Mouse (Mus musculus): ENCODE measurements around the gene Rtcb. TPM values are rescaled to one million over a fixed set of nuclear protein-coding genes. Genes with fewer than 3 reads are reported as not detected.

Rtcb gene
- polyA plus RNA-seq, 1 experiment from 2014 or later = 61.2 TPM

GRCm38 (mm10) chr10:85927676-85928445, 29.8 kb downstream of the Rtcb start, which contains the start of gene Ascl4:
Gene Ascl4, plus strand, starts transcription at chr10:85927681.
- peak within 1 kb of the TSS; percentile 78 for H3K4me2 ChIP-seq (ENCODE audit: low read depth, low read length)
- no peak for ATAC-seq (ENCODE audit: low read depth)
- peaks cover 26% of the 10 kb centered on the region for H3K27me3 ChIP-seq (ENCODE audit: control insufficient read depth, insufficient read depth, low read depth, low read length)
- no peaks in the 10 kb centered on the region; the same call in none of the 2 replicates for H3K4me1 ChIP-seq (ENCODE audit: control insufficient read depth, low read depth, low read length)
- H3K9ac ChIP-seq (ENCODE audit: low read depth, low read length) = no peak within 1 kb of the TSS
- peak within 1 kb of the TSS; percentile 53 for H3K4me3 ChIP-seq (ENCODE audit: low read depth, low read length)
- 2% methylated on average over 23 of the region's 23 CpGs for WGBS (ENCODE audit: insufficient replicate concordance)
- no peaks in the 10 kb centered on the region for H3K36me3 ChIP-seq (ENCODE audit: control insufficient read depth, insufficient read depth)
- H3K9me3 ChIP-seq (replicated peaks; ENCODE audit: control insufficient read depth, low read length) = no peaks in the 10 kb centered on the region
- H3K27ac ChIP-seq (ENCODE audit: low read length) = no peak within 1 kb of the TSS

GRCm38 (mm10) chr10:85916498-85917309, 40.9 kb downstream of the Rtcb start, which contains the start of gene Prdm4:
Gene Prdm4, minus strand, starts transcription at chr10:85917142.
- H3K4me3 ChIP-seq (ENCODE audit: low read depth, low read length) = peak within 1 kb of the TSS; percentile 84
- H3K27ac ChIP-seq (ENCODE audit: low read length) = peak within 1 kb of the TSS; percentile 89
- no peaks in the 10 kb centered on the region for H3K9me3 ChIP-seq (replicated peaks; ENCODE audit: control insufficient read depth, low read length)
- H3K4me2 ChIP-seq (ENCODE audit: low read depth, low read length) = peak within 1 kb of the TSS; percentile 88
- H3K27me3 ChIP-seq (ENCODE audit: control insufficient read depth, insufficient read depth, low read depth, low read length) = peaks cover 2% of the 10 kb centered on the region; the same call in 1 of the 2 replicates
- ATAC-seq (ENCODE audit: low read depth) = peak; percentile 98
- peaks cover 2% of the 10 kb centered on the region; the same call in 1 of the 2 replicates for H3K36me3 ChIP-seq (ENCODE audit: control insufficient read depth, insufficient read depth)
- under 1% methylated on average over 90 of the region's 90 CpGs for whole genome bisulfite sequencing (ENCODE audit: insufficient replicate concordance)
- peak within 1 kb of the TSS; percentile 84 for H3K9ac ChIP-seq (ENCODE audit: low read depth, low read length)
- H3K4me1 ChIP-seq (ENCODE audit: control insufficient read depth, low read depth, low read length) = peaks cover 14% of the 10 kb centered on the region

Other genes starting within 250 kb of the Rtcb start
- 23.6 and 24.4 TPM in 2 replicates for gene Pwp1, start 128.3 kb downstream of the Rtcb start, polyA plus RNA-seq (2015; fragmentation: Nextera tagmentation; extraction: Ambion mirVana)
- gene Prdm4, start 40.7 kb downstream of the Rtcb start, polyA plus RNA-seq (2015; fragmentation: Nextera tagmentation; extraction: Ambion mirVana) = 3.8 and 4.1 TPM in 2 replicates
- not detected in 2 replicates for gene Ascl4, start 30.1 kb downstream of the Rtcb start, polyA plus RNA-seq (2015; fragmentation: Nextera tagmentation; extraction: Ambion mirVana)
- gene Bpifc, start 54.1 kb upstream of the Rtcb start, polyA plus RNA-seq (2015; fragmentation: Nextera tagmentation; extraction: Ambion mirVana) = 0.04 TPM in 1 of 2 replicates, not detected in the other
- 60.6 and 64.8 TPM in 2 replicates for gene Fbxo7, start 64.1 kb upstream of the Rtcb start, polyA plus RNA-seq (2015; fragmentation: Nextera tagmentation; extraction: Ambion mirVana)

Data from liver, embryonic 16.5 days (tissue).